Mouse (Mus musculus): Measurements from ENCODE around the gene Tet3. TPM values are rescaled to one million over a fixed set of nuclear protein-coding genes. Genes with fewer than 3 reads are reported as not detected.
A peak's percentile ranks its signal among the peaks of the same experiment; 100 is the strongest.
"Not testable (repeated sequence)": the region's sequence is repeated elsewhere in the genome, so short reads cannot be mapped to it uniquely, and the experiment has no call there.

Tet3 gene
- total and polyA plus RNA-seq, 3 experiments: 6.2 to 23.6 (median 13.7) TPM

GRCm38 (mm10) chr6:83349274-83349958 lies 109.5 kb downstream of the Tet3 start:
- Histone ChIP-seq H3K27ac (peak overlapping the region; percentile 89), H3K4me3 (peak overlapping the region; percentile 94), H3K79me2 (replicated peaks; ENCODE audit: control insufficient read depth, insufficient read depth, low read length) (no peaks in the 10 kb centered on the region), H3K4me1 (ENCODE audit: control insufficient read depth, insufficient read depth, low read length) (peaks cover 3% of the 10 kb centered on the region), H3K36me3 (ENCODE audit: control insufficient read depth, insufficient read depth, low read length) (no peaks in the 10 kb centered on the region), H3K9ac (ENCODE audit: low read depth, low read length) (peak overlapping the region; percentile 96), H3K27me3 (ENCODE audit: control insufficient read depth, insufficient read depth, low read length) (no peaks in the 10 kb centered on the region)
- whole genome bisulfite sequencing: under 1% methylated on average over 53 of the region's 53 CpGs
- intact Hi-C loops (cut with DNase I): loop anchor here (1.0 to 5.0 kb wide), 4 partner anchors 23 to 352 kb away; partner anchors contain the start of genes Dguok, Mob1a and Stambp
- peak; percentile 91 to 96 for DNase-seq
- TF ChIP-seq EP300 (IDR thresholded peaks at IDR 0.05; ENCODE audit: insufficient read depth, low read depth, low read length): 0 out of 2 replicates have a peak, but pooled peaks have one; percentile 38
- TF ChIP-seq POLR2A (IDR thresholded peaks at IDR 0.05; ENCODE audit: insufficient read depth, low read depth, low read length): peak; percentile 58; the same call in 1 of the 2 replicates
- TF ChIP-seq CTCF (IDR thresholded peaks at IDR 0.05): peak; percentile 98; the same call in 1 of the 2 replicates

DNA sequence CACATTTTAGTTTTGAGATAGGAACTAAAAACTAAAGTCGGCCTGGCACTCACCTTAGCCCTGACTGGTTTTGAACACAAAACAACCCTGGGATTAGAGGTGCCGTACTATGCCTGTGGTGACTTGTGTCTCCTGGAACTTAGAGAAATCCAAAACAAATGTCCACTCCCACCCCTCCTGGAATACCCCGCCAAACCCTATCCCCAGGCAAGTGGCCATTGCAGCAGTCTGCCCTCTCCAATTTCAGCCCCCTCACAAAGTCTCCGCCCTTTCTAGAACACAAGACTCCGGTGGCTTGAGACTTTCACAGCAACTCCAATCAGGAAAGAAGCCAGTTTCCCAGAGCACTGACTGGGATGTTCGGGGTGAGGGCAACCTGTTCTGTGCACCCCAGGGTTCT lies 110.0 kb downstream of the Tet3 start, which contains the start of gene Bola3:
Bola3 (plus strand) TSS at position 275 of the 400 bp plus-strand sequence.
- Histone ChIP-seq H3K4me1 (ENCODE audit: control insufficient read depth, insufficient read depth, low read length) (peaks cover 3% of the 10 kb centered on the region), H3K79me2 (replicated peaks; ENCODE audit: control insufficient read depth, insufficient read depth, low read length) (no peaks in the 10 kb centered on the region), H3K27ac (peak within 1 kb of the TSS; percentile 89), H3K36me3 (ENCODE audit: control insufficient read depth, insufficient read depth, low read length) (no peaks in the 10 kb centered on the region), H3K27me3 (ENCODE audit: control insufficient read depth, insufficient read depth, low read length) (no peaks in the 10 kb centered on the region), H3K4me3 (peak within 1 kb of the TSS; percentile 94), H3K9ac (ENCODE audit: low read depth, low read length) (peak within 1 kb of the TSS; percentile 96)
- 35% methylated on average over 6 of the region's 6 CpGs for WGBS
- TF ChIP-seq POLR2A (IDR thresholded peaks at IDR 0.05; ENCODE audit: insufficient read depth, low read depth, low read length) (no peak), CTCF (IDR thresholded peaks at IDR 0.05) (no peak), EP300 (IDR thresholded peaks at IDR 0.05; ENCODE audit: insufficient read depth, low read depth, low read length) (no peak)
- intact Hi-C loops (cut with DNase I): loop anchor here (1.0 to 5.0 kb wide), 4 partner anchors 23 to 352 kb away; partner anchors contain the start of genes Dguok, Mob1a and Stambp
- DNase-seq: no peak

DNA sequence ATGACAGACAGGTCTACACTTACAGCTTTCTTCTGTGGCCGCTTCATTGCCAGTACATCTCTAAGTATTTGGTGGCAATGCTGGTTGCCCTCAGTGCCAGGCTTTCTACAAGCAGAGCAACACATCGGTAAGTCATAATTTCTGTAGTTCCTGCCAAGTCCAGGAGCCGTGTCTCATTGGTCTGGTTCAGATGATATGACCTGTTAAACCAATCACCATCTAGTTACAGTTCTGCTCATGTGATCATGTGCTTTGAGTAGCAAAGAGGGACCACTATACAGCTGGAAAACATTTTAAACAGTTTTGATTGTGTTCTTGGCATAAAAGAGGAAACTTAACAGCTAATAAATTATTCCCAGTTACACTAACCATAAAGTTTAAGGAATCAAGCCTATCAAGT lies 111.0 kb downstream of the Tet3 start:
- Histone ChIP-seq H3K79me2 (replicated peaks; ENCODE audit: control insufficient read depth, insufficient read depth, low read length) (no peaks in the 10 kb centered on the region), H3K4me3 (no peak overlapping the region), H3K36me3 (ENCODE audit: control insufficient read depth, insufficient read depth, low read length) (no peaks in the 10 kb centered on the region), H3K27me3 (ENCODE audit: control insufficient read depth, insufficient read depth, low read length) (no peaks in the 10 kb centered on the region), H3K9ac (ENCODE audit: low read depth, low read length) (no peak overlapping the region), H3K27ac (no peak overlapping the region), H3K4me1 (ENCODE audit: control insufficient read depth, insufficient read depth, low read length) (peaks cover 3% of the 10 kb centered on the region)
- no peak for DNase-seq
- TF ChIP-seq CTCF (IDR thresholded peaks at IDR 0.05): no peak
- TF ChIP-seq POLR2A (IDR thresholded peaks at IDR 0.05; ENCODE audit: insufficient read depth, low read depth, low read length): no peak
- no peak for TF ChIP-seq EP300 (IDR thresholded peaks at IDR 0.05; ENCODE audit: insufficient read depth, low read depth, low read length)
- 74% methylated on average over 3 of the region's 3 CpGs for WGBS
- intact Hi-C loops (cut with DNase I): loop anchor here (2.0 to 5.0 kb wide), 3 partner anchors 159 to 351 kb away; partner anchors contain the start of genes Dguok and Stambp

DNA sequence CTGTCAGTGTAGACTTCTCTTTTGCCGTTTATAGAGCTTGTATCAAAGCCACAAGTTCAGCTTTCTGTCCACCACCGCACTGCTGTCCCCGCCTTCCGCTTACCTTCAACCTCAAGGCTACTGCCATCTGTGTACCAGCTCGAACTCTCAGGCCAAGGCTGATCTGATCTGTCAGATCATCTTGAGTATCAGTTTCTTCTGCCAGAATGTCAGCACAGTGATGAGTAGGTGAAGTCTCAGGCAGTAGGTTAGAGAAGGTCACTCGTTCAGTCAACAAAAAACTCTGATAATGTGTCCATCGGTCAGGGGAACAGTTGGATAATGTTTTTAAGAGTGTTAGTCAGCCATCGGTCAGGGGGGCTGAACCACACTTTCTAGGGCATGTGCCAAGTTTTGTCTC lies 113.6 kb downstream of the Tet3 start:
- not testable (repeated sequence) for H3K27ac ChIP-seq; DNase-seq; H3K4me3 ChIP-seq; H3K9ac ChIP-seq (ENCODE audit: low read depth, low read length); H3K79me2 ChIP-seq (replicated peaks; ENCODE audit: control insufficient read depth, insufficient read depth, low read length); H3K36me3 ChIP-seq (ENCODE audit: control insufficient read depth, insufficient read depth, low read length); H3K27me3 ChIP-seq (ENCODE audit: control insufficient read depth, insufficient read depth, low read length); H3K4me1 ChIP-seq (ENCODE audit: control insufficient read depth, insufficient read depth, low read length)
- WGBS: 82% methylated on average over 8 of the region's 8 CpGs
- intact Hi-C loops (cut with DNase I): loop anchor here (5.0 kb wide), 2 partner anchors 227 to 348 kb away; partner anchors contain the start of gene Stambp

GRCm38 (mm10) chr6:83342957-83343356 lies 115.9 kb downstream of the Tet3 start:
- no peak for TF ChIP-seq CTCF (IDR thresholded peaks at IDR 0.05)
- no peak for TF ChIP-seq EP300 (IDR thresholded peaks at IDR 0.05; ENCODE audit: insufficient read depth, low read depth, low read length)
- TF ChIP-seq POLR2A (IDR thresholded peaks at IDR 0.05; ENCODE audit: insufficient read depth, low read depth, low read length): no peak
- H3K9ac ChIP-seq (ENCODE audit: low read depth, low read length): no peak overlapping the region
- no peak for DNase-seq
- H3K4me1 ChIP-seq (ENCODE audit: control insufficient read depth, insufficient read depth, low read length): no peaks in the 10 kb centered on the region
- H3K36me3 ChIP-seq (ENCODE audit: control insufficient read depth, insufficient read depth, low read length): peaks cover 2% of the 10 kb centered on the region
- H3K27ac ChIP-seq: no peak overlapping the region
- H3K4me3 ChIP-seq: no peak overlapping the region
- intact Hi-C loops (cut with DNase I): no loop called here
- WGBS: 82% methylated on average over 2 of the region's 2 CpGs
- no peaks in the 10 kb centered on the region for H3K79me2 ChIP-seq (replicated peaks; ENCODE audit: control insufficient read depth, insufficient read depth, low read length)
- H3K27me3 ChIP-seq (ENCODE audit: control insufficient read depth, insufficient read depth, low read length): no peaks in the 10 kb centered on the region

- intact Hi-C loops (cut with DNase I): no loop called here
- WGBS: 40% methylated on average over 3 of the region's 3 CpGs
- H3K36me3 ChIP-seq (ENCODE audit: control insufficient read depth, insufficient read depth, low read length): peaks cover 2% of the 10 kb centered on the region
- H3K27me3 ChIP-seq (ENCODE audit: control insufficient read depth, insufficient read depth, low read length): no peaks in the 10 kb centered on the region
- no peak for TF ChIP-seq POLR2A (IDR thresholded peaks at IDR 0.05; ENCODE audit: insufficient read depth, low read depth, low read length)
- TF ChIP-seq EP300 (IDR thresholded peaks at IDR 0.05; ENCODE audit: insufficient read depth, low read depth, low read length): no peak
- no peak for TF ChIP-seq CTCF (IDR thresholded peaks at IDR 0.05)
- no peak overlapping the region for H3K27ac ChIP-seq
- H3K4me3 ChIP-seq: no peak overlapping the region
- no peaks in the 10 kb centered on the region for H3K4me1 ChIP-seq (ENCODE audit: control insufficient read depth, insufficient read depth, low read length)
- no peaks in the 10 kb centered on the region for H3K79me2 ChIP-seq (replicated peaks; ENCODE audit: control insufficient read depth, insufficient read depth, low read length)
- DNase-seq: no peak
- H3K9ac ChIP-seq (ENCODE audit: low read depth, low read length): no peak overlapping the region
Observed at GRCm38 (mm10) chr6:83341387-83341786, 117.5 kb downstream of the Tet3 start.
